Mouse (Mus musculus) liver, postnatal 0 days (tissue): ENCODE data around the gene Zfp317. TPM values are rescaled to one million over a fixed set of nuclear protein-coding genes. Genes with fewer than 3 reads are reported as not detected.
A peak's percentile ranks its signal among the peaks of the same experiment; 100 is the strongest.

Source experiments
- ATAC-seq: fragments of 200-750 bp; cut with Nextera tagmentation; 2 replicates; pipeline ENCODE4 v1.8.0; 2017; ENCODE audit warnings: mild to moderate bottlenecking, moderate library complexity
- DNase-seq: peaks from one replicate; pipeline ENCODE4 v3.0.0-alpha.2; 2016
- H3K27ac ChIP-seq: fragments of 300-500 bp; sonication (generic); 2 replicates; pipeline ENCODE4 v1.5.1; 2014; ENCODE audit warnings: antibody characterized with exemption, moderate library complexity, mild to moderate bottlenecking, low read depth
- H3K27me3 ChIP-seq: fragments of 300-500 bp; sonication (generic); 2 replicates; pipeline ENCODE4 v1.6.1; 2014; ENCODE audit warnings: low read length, control low read depth, mixed read lengths; ENCODE audit not compliant: insufficient read depth
- H3K36me3 ChIP-seq: fragments of 300-500 bp; sonication (generic); replicated peaks from 2 replicates; pipeline ENCODE4 v1.6.1; 2014; ENCODE audit warnings: mild to moderate bottlenecking, control low read depth, low read length, moderate library complexity, mixed read lengths; ENCODE audit not compliant: insufficient read depth
- H3K4me1 ChIP-seq: fragments of 300-500 bp; sonication (generic); 2 replicates; pipeline ENCODE4 v1.6.1; 2014; ENCODE audit warnings: antibody characterized with exemption, mild to moderate bottlenecking, control low read depth; ENCODE audit not compliant: insufficient read depth
- H3K4me2 ChIP-seq: fragments of 300-500 bp; sonication (generic); 2 replicates; pipeline ENCODE4 v1.6.1; 2014; ENCODE audit warnings: low read depth, mild to moderate bottlenecking, low read length, moderate library complexity, mixed read lengths
- H3K4me3 ChIP-seq: fragments of 300-500 bp; sonication (generic); 2 replicates; pipeline ENCODE4 v1.5.1; 2014; ENCODE audit warnings: low read depth, low read length
- H3K9ac ChIP-seq: fragments of 300-500 bp; sonication (generic); replicated peaks from 2 replicates; pipeline ENCODE4 v1.6.1; 2014; ENCODE audit warnings: mild to moderate bottlenecking, moderate library complexity
- H3K9me3 ChIP-seq: fragments of 300-500 bp; sonication (generic); 2 replicates; pipeline ENCODE4 v1.6.1; 2016; ENCODE audit warnings: mild to moderate bottlenecking, control low read depth, low read length, mixed read lengths
- CTCF ChIP-seq: sonication (generic); IDR thresholded peaks from 2 replicates; pipeline ENCODE4 v1.5.1; 2016; ENCODE audit warnings: antibody characterized with exemption, low read depth
- EP300 ChIP-seq: IDR thresholded peaks from 2 replicates; pipeline ENCODE4 v1.6.1; 2016; ENCODE audit warnings: antibody characterized with exemption, low read depth, mild to moderate bottlenecking
- WGBS: fragments of 180-500 bp; shearing (Covaris S2); extraction: QIAGEN DNeasy Blood & Tissue Kit; methylation state at CpG from one replicate; pipeline ENCODE4 v1.1.7; 2014; ENCODE audit not compliant: insufficient replicate concordance; 5-methylcytosine and 5-hydroxymethylcytosine counted together
- polyA plus RNA-seq: library from polyadenylated mRNA; unstranded; fragments of >200 nt; fragmentation: Nextera tagmentation; extraction: Ambion mirVana; gene quantifications from 2 replicates; pipeline ENCODE4 v1.2.1, GENCODE M21; 2015

The Zfp317 gene
- 4.1 TPM in 2 replicates for polyA plus RNA-seq

DNA sequence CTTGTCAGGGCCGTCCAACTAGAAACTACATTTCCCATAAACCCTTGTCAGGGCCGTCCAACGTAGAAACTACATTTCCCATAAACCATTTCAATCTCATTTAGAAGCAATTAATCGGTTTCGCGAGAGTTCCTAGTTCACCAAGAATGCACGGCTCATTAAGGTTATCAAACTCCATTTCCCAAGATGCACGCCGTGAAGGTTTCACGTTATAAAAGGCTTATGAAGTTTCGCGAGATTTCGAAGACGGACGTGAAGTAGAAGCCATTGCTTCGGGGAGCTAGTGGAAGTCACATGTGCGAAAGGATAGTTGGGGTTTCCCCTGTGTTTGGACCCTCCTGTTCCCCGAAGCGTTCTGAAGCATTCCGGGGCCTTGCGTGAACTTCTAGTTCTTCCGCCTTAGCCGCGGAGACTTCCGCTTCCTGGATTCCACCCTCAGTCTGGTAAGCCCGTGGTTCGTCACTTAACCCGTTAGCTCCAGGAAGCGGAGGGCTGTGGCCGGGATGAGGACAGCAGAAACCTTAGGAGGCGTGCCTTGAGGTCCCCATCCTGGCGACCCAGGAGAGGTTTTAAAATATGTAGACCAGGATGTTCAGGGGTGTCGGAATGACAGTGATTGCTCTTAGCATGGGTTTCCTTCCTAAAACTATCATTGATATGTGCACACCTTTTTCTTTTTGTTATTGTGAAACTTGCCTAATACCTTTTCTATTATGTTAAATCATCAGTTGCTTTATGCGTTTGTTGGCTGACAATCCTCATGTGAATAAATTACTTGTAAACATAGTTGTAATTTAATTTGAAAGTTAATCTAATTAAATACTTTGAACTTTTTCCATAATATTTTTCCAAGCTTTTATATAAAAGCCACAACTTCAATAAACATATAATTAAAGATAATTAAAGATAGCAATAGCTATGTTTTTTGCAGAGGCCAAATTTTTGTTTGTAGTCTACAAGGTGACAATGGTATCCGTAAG lies at the start of gene Zfp317:
TSS of gene Zfp317 (plus strand) at position 260 of the 980 bp plus-strand sequence.
- Histone ChIP-seq H3K27me3 (no peaks in the 10 kb centered on the region), H3K9me3 (no peaks in the 10 kb centered on the region), H3K4me3 (peak within 1 kb of the TSS; percentile 78), H3K9ac (peak within 1 kb of the TSS; percentile 63), H3K27ac (peak within 1 kb of the TSS; percentile 94), H3K4me2 (peak within 1 kb of the TSS; percentile 69), H3K4me1 (no peaks in the 10 kb centered on the region), H3K36me3 (0 out of 2 replicates have a peak, but pooled peaks cover 10% of the 10 kb centered on the region)
- 1% methylated on average over 35 of the region's 35 CpGs for whole genome bisulfite sequencing
- ATAC-seq = peak; percentile 96
- peak; percentile 85 for DNase-seq
- TF ChIP-seq EP300 (peak; percentile 78), CTCF (no peak)

DNA sequence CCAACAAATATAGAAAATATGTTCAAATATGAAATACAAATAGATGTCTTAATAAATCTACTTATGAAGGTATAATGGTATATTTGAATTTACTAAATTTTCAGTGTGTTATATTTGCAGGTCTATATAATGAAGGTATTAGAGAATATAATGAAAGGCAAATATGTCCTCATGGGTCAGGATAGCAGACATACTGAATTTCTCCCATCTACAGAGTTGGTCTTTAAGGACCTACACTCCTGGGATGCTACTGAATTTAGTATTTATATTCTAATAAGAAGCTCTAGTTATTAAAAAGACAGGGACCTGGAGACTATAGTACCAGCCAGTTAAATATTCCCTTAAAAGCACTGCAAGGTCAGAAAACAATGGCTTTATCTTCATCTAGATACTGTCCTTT lies 39.6 kb upstream of the Zfp317 start, which contains the start of gene Olfr855:
TSS of gene Olfr855 (plus strand) at position 301 of the 400 bp plus-strand sequence.
- no peaks in the 10 kb centered on the region for H3K36me3 ChIP-seq
- H3K9me3 ChIP-seq = no peaks in the 10 kb centered on the region
- no peak for ATAC-seq
- H3K4me3 ChIP-seq = no peak within 1 kb of the TSS
- no peak within 1 kb of the TSS for H3K4me2 ChIP-seq
- no peak for DNase-seq
- H3K4me1 ChIP-seq = no peaks in the 10 kb centered on the region
- no peaks in the 10 kb centered on the region for H3K27me3 ChIP-seq
- H3K9ac ChIP-seq = no peak within 1 kb of the TSS
- H3K27ac ChIP-seq = no peak within 1 kb of the TSS
- TF ChIP-seq CTCF (no peak), EP300 (no peak)

DNA sequence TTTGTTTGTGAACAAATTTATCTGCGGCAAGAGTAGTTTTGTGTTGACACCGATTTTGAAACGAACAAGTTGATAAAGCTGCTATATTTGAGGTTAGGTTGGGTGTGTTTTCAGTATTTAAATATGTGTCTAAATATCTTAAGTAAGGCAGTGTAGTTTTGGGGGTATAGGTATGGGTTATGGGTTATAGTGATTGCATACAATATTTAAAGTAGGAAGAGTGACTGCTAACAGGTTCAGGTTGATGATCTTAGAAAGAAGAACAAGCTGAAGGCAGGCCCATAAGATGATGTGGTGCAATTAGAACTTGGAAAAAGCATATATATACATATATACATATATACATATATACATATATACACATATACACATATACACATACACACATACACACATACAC lies 605 bp upstream of the Zfp317 start:
- WGBS = 93% methylated on average over 3 of the region's 3 CpGs
- Histone ChIP-seq H3K27me3 (no peaks in the 10 kb centered on the region), H3K4me1 (no peaks in the 10 kb centered on the region), H3K4me3 (no peak overlapping the region), H3K4me2 (no peak overlapping the region), H3K27ac (no peak overlapping the region), H3K9ac (no peak overlapping the region), H3K36me3 (0 out of 2 replicates have a peak, but pooled peaks cover 8% of the 10 kb centered on the region), H3K9me3 (no peaks in the 10 kb centered on the region)
- DNase-seq (no peak), ATAC-seq (no peak)
- TF ChIP-seq EP300 (no peak), CTCF (no peak)

DNA sequence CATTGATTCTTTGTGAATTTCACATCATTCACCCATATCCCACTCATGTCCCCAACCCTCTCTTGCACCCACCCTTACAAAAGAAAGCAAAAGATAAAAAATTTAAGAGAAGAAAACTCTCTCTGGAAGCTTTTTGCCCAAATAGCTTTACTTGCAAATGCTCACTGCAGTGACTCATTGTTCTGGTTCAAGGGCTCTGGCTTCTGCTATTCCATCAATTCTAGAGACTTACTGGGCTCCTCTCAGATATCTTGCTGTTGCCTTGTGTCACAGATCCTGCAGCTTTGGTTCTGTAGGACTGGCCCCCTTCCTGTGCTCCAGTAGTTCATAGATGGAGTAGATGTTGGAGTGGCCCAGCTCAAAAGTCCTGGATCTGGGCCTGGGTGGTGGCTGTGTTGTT lies 7.7 kb downstream of the Zfp317 start:
- ATAC-seq = no peak
- no peak overlapping the region for H3K9ac ChIP-seq
- H3K4me2 ChIP-seq = no peak overlapping the region
- DNase-seq = no peak
- H3K4me1 ChIP-seq = no peaks in the 10 kb centered on the region
- H3K9me3 ChIP-seq = no peaks in the 10 kb centered on the region
- H3K4me3 ChIP-seq = no peak overlapping the region
- H3K27ac ChIP-seq = no peak overlapping the region
- H3K27me3 ChIP-seq = no peaks in the 10 kb centered on the region
- peaks cover 16% of the 10 kb centered on the region for H3K36me3 ChIP-seq
- TF ChIP-seq CTCF = no peak
- TF ChIP-seq EP300 = no peak

DNA sequence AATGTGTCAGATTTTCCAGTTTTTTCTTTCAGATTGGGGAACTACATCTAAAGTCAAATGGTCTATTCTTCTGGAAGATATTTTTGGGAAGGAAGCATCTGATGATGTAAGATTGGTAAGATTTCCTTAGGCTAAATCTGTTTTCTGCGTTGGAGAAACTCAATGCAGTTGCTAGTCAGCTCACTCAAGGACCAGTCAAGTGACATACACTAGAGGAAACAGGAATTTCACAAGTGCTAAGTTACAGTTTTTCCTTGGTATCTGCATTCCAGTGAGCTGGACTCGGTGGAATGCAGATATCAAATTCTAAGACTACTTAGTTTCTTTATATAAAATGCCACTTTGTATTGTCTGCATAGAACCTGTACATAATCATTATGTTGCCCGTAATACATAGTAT lies 23.3 kb downstream of the Zfp317 start:
- H3K4me1 ChIP-seq = no peaks in the 10 kb centered on the region
- ATAC-seq (no peak), DNase-seq (no peak)
- WGBS = 81% methylated on average over 3 of the region's 3 CpGs
- no peaks in the 10 kb centered on the region for H3K9me3 ChIP-seq
- H3K36me3 ChIP-seq = peaks cover 54% of the 10 kb centered on the region
- no peak for TF ChIP-seq CTCF
- no peak for TF ChIP-seq EP300
- no peak overlapping the region for H3K27ac ChIP-seq
- H3K4me2 ChIP-seq = no peak overlapping the region
- no peak overlapping the region for H3K4me3 ChIP-seq
- no peak overlapping the region for H3K9ac ChIP-seq
- no peaks in the 10 kb centered on the region for H3K27me3 ChIP-seq

DNA sequence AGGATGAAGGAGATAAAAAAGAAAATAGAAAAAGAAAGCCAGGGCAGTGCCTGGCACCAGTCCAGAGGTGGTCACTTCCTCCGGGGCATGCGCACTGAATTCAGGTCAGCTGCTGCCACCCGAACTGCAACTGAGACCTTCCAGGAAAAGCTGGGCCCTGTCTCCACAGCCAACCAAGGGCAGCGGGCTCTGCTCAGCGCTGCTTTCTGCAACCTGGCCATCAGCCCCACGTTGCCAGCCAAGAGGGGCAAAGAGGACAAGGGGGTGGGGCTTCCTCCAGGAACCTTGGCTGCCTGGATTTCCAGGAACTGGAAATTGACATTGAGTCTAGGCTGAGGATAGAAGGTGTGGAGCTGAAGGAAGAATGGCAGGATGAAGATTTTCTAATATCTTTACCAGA lies 68.4 kb downstream of the Zfp317 start:
- H3K9me3 ChIP-seq = no peaks in the 10 kb centered on the region
- no peaks in the 10 kb centered on the region for H3K36me3 ChIP-seq
- ATAC-seq (no peak), DNase-seq (no peak)
- H3K9ac ChIP-seq = no peak overlapping the region
- no peak overlapping the region for H3K4me2 ChIP-seq
- TF ChIP-seq EP300 (no peak), CTCF (no peak)
- H3K27me3 ChIP-seq = no peaks in the 10 kb centered on the region
- no peak overlapping the region for H3K27ac ChIP-seq
- 71% methylated on average over 6 of the region's 6 CpGs for WGBS
- no peak overlapping the region for H3K4me3 ChIP-seq
- H3K4me1 ChIP-seq = no peaks in the 10 kb centered on the region
